Mouse (Mus musculus) spleen, adult 2 months (tissue): ENCODE data around the gene Sema4f. TPM values are rescaled to one million over a fixed set of nuclear protein-coding genes. Genes with fewer than 3 reads are reported as not detected.

Experiments used
- DNase-seq, 2 experiments: peaks; one replicate each; pipeline versions ENCODE4 v3.0.0 to v3.0.0-alpha.2; 2012 to 2021; ENCODE audit warnings: low spot score in 2 of 2, low read depth in 1 of 2
- H3K27ac ChIP-seq: fragments of 200-500 bp; 2 replicates; pipeline ENCODE4 v1.5.1; 2012; ENCODE audit warnings: low read length, inconsistent platforms; ENCODE audit not compliant: insufficient read depth
- H3K27me3 ChIP-seq: fragments of 200-500 bp; 2 replicates; pipeline ENCODE4 v1.6.1; 2012; ENCODE audit warnings: mild to moderate bottlenecking, moderate library complexity, low read length, inconsistent platforms; ENCODE audit not compliant: control insufficient read depth, insufficient read depth
- H3K36me3 ChIP-seq: fragments of 200-500 bp; 2 replicates; pipeline ENCODE4 v1.6.1; 2012; ENCODE audit warnings: mild to moderate bottlenecking, low read length, inconsistent platforms; ENCODE audit not compliant: control insufficient read depth, insufficient read depth
- H3K4me1 ChIP-seq: fragments of 200-500 bp; 2 replicates; pipeline ENCODE4 v1.6.1; 2011; ENCODE audit warnings: inconsistent platforms; ENCODE audit not compliant: control insufficient read depth, insufficient read depth, insufficient read length
- H3K4me3 ChIP-seq: fragments of 200-500 bp; 2 replicates; pipeline ENCODE4 v1.5.1; 2011; ENCODE audit warnings: mild to moderate bottlenecking, inconsistent platforms; ENCODE audit not compliant: insufficient read depth, insufficient read length; ENCODE audit errors: extremely low read depth
- CTCF ChIP-seq: fragments of 200-500 bp; IDR thresholded peaks from 2 replicates; pipeline ENCODE4 v1.5.1; 2011; ENCODE audit warnings: mild to moderate bottlenecking, inconsistent platforms; ENCODE audit not compliant: insufficient read depth, insufficient read length, insufficient replicate concordance; ENCODE audit errors: extremely low read depth
- POLR2A ChIP-seq: fragments of 200-500 bp; IDR thresholded peaks from 2 replicates; pipeline ENCODE4 v1.6.1; 2011; ENCODE audit warnings: low read depth, low read length, inconsistent platforms
- WGBS: fragments of 180-500 bp; shearing (Covaris S2); methylation state at CpG from one replicate; pipeline ENCODE4 v1.1.7; 2018; 5-methylcytosine and 5-hydroxymethylcytosine counted together
- polyA plus RNA-seq: library from polyadenylated mRNA; depleted of rRNA; stranded (reverse); fragments of >200 nt; gene quantifications from 2 replicates; pipeline ENCODE4 v1.2.3, GENCODE M21; 2012

Sema4f gene
- polyA plus RNA-seq, 1 experiment = 3.2 TPM

- Histone ChIP-seq H3K4me1 (peaks cover 3% of the 10 kb centered on the region; the same call in 1 of the 2 replicates), H3K27ac (peak overlapping the region; percentile 42), H3K36me3 (no peaks in the 10 kb centered on the region), H3K4me3 (no peak overlapping the region), H3K27me3 (no peaks in the 10 kb centered on the region)
- no peak for DNase-seq
- 37% methylated on average over 9 of the region's 9 CpGs for WGBS
- TF ChIP-seq POLR2A (no peak), CTCF (no peak)
Measured at GRCm38 (mm10) chr6:82921426-82922224, 17.9 kb downstream of the Sema4f start.

- Histone ChIP-seq H3K27ac (no peak overlapping the region), H3K4me3 (no peak overlapping the region), H3K4me1 (peaks cover 3% of the 10 kb centered on the region; the same call in 1 of the 2 replicates), H3K27me3 (no peaks in the 10 kb centered on the region), H3K36me3 (no peaks in the 10 kb centered on the region)
- no peak for DNase-seq
- WGBS = 66% methylated on average over 8 of the region's 8 CpGs
- TF ChIP-seq POLR2A (no peak), CTCF (no peak)
Measured at GRCm38 (mm10) chr6:82919520-82919919, 20.0 kb downstream of the Sema4f start.

GRCm38 (mm10) chr6:82918371-82918770 is 21.2 kb downstream of the Sema4f start:
- no peak for TF ChIP-seq POLR2A
- TF ChIP-seq CTCF = no peak
- DNase-seq = no peak
- Histone ChIP-seq H3K4me1 (peaks cover 8% of the 10 kb centered on the region; the same call in 1 of the 2 replicates), H3K27me3 (no peaks in the 10 kb centered on the region), H3K4me3 (no peak overlapping the region), H3K36me3 (no peaks in the 10 kb centered on the region), H3K27ac (no peak overlapping the region)
- WGBS = 91% methylated on average over 14 of the region's 14 CpGs

- peak in 1 of 2 experiments; percentile 24 for DNase-seq
- peaks cover 13% of the 10 kb centered on the region; the same call in 1 of the 2 replicates for H3K4me1 ChIP-seq
- no peak overlapping the region for H3K4me3 ChIP-seq
- H3K27me3 ChIP-seq = no peaks in the 10 kb centered on the region
- H3K36me3 ChIP-seq = no peaks in the 10 kb centered on the region
- WGBS = 23% methylated on average over 8 of the region's 8 CpGs
- no peak overlapping the region for H3K27ac ChIP-seq
- peak; percentile 53; the same call in 1 of the 2 replicates for TF ChIP-seq CTCF
- TF ChIP-seq POLR2A = no peak
Measured at GRCm38 (mm10) chr6:82917778-82918129, 21.8 kb downstream of the Sema4f start.

DNA sequence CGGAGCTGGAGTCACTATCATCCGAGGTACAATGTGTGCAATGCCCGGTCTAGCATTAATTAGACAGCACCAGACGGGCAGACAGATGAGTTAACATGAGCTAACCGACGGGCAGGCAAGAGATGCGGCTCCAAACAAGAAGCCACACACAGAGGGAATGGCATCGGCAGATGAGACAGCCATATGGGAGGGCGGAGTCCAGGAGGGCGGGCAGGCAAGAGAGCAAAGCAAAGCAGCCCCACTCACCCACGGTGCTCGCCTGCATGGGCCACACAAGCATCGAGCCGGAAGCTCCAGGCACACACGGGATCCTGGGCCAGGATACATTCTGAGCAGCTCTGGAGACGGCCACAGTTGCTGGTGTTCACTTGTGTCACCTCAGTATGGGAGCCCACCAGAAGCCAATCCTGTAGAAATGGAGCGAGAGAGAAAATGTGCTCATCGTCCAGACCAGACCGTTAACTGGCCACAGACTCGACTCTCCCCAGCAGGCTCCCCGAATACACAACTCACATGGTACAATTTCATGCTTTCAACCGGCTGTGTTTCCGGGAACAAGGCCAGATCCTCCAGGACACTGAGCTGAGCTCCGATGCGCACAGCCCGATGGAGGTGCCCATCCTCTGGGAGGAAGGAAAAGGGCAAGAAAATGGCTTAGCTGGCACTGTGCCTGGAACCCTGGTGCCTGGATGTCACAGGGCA is 22.3 kb downstream of the Sema4f start:
- Histone ChIP-seq H3K27me3 (no peaks in the 10 kb centered on the region), H3K4me3 (no peak overlapping the region), H3K36me3 (no peaks in the 10 kb centered on the region), H3K4me1 (peaks cover 13% of the 10 kb centered on the region; the same call in 1 of the 2 replicates), H3K27ac (no peak overlapping the region)
- DNase-seq = no peak
- TF ChIP-seq CTCF (no peak), POLR2A (no peak)
- 87% methylated on average over 26 of the region's 26 CpGs for WGBS

DNA sequence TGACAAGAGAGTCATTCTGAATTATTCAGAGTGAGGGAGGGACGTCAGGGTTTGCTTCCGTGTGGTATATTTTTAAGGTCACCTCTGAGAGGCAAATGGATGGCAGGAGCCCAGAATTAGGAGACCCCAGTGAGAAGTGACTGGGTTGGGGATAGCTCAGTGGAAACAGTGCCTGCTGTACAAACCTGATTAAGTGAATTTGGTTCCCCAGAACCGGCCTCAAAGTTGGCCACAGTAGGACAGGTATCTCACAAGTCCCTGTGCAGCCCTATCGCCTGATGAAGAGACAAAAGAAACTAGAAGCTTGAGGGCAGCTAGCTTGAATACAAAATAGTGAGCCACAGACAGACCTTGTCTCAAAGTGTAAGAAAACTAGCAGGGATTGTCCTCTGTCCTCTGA is 23.1 kb downstream of the Sema4f start:
- Histone ChIP-seq H3K36me3 (no peaks in the 10 kb centered on the region), H3K27me3 (no peaks in the 10 kb centered on the region), H3K27ac (no peak overlapping the region), H3K4me3 (no peak overlapping the region), H3K4me1 (peaks cover 11% of the 10 kb centered on the region; the same call in 1 of the 2 replicates)
- DNase-seq = no peak
- 89% methylated on average over 4 of the region's 4 CpGs for WGBS
- TF ChIP-seq CTCF = no peak
- no peak for TF ChIP-seq POLR2A
